Mouse (Mus musculus) liver, embryonic 11.5 days (tissue): ENCODE data around the gene Itih2. TPM values are rescaled to one million over a fixed set of nuclear protein-coding genes. Genes with fewer than 3 reads are reported as not detected.

Source experiments
- ATAC-seq: fragments of 200-750 bp; cut with Nextera tagmentation; replicated peaks from 2 replicates; pipeline ENCODE4 v1.8.0; 2017; ENCODE audit warnings: moderate number of reproducible peaks, mild to moderate bottlenecking, moderate TSS enrichment, moderate library complexity; ENCODE audit not compliant: low FRiP score
- DNase-seq: peaks from one replicate; pipeline ENCODE4 v3.0.0-alpha.2; 2017; ENCODE audit warnings: low spot score
- H3K27ac ChIP-seq: fragments of 300-500 bp; sonication (generic); 2 replicates; pipeline ENCODE4 v1.5.1; 2014; ENCODE audit warnings: mild to moderate bottlenecking, low read depth, low read length, control low read depth
- H3K27me3 ChIP-seq: fragments of 300-500 bp; sonication (generic); replicated peaks from 2 replicates; pipeline ENCODE4 v1.6.1; 2014; ENCODE audit warnings: low read length, mixed read lengths; ENCODE audit not compliant: control insufficient read depth, insufficient read depth
- H3K36me3 ChIP-seq: fragments of 300-500 bp; sonication (generic); 2 replicates; pipeline ENCODE4 v1.6.1; 2014; ENCODE audit warnings: mild to moderate bottlenecking, low read length, moderate library complexity, mixed read lengths; ENCODE audit not compliant: control insufficient read depth, insufficient read depth
- H3K4me1 ChIP-seq: fragments of 300-500 bp; sonication (generic); replicated peaks from 2 replicates; pipeline ENCODE4 v1.6.1; 2014; ENCODE audit warnings: low read length, mixed read lengths; ENCODE audit not compliant: control insufficient read depth, insufficient read depth
- H3K4me2 ChIP-seq: fragments of 300-500 bp; sonication (generic); 2 replicates; pipeline ENCODE4 v1.6.1; 2014; ENCODE audit warnings: mild to moderate bottlenecking, control low read depth, moderate library complexity
- H3K4me3 ChIP-seq: fragments of 300-500 bp; sonication (generic); 2 replicates; pipeline ENCODE4 v1.5.1; 2014; ENCODE audit warnings: low read depth, low read length, control low read depth
- H3K9ac ChIP-seq: fragments of 300-500 bp; sonication (generic); 2 replicates; pipeline ENCODE4 v1.6.1; 2014; ENCODE audit warnings: low read depth, low read length, control low read depth
- H3K9me3 ChIP-seq: fragments of 300-500 bp; sonication (generic); 2 replicates; pipeline ENCODE4 v1.6.1; 2016; ENCODE audit warnings: low read length, inconsistent platforms, mixed read lengths; ENCODE audit not compliant: control insufficient read depth
- WGBS: fragments of 180-500 bp; shearing (Covaris S2); extraction: QIAGEN DNeasy Blood & Tissue Kit; methylation state at CpG from one replicate; pipeline ENCODE4 v1.1.7; 2014; 5-methylcytosine and 5-hydroxymethylcytosine counted together
- polyA plus RNA-seq: library from polyadenylated mRNA; unstranded; fragments of >200 nt; fragmentation: Nextera tagmentation; extraction: Ambion mirVana; gene quantifications from 2 replicates; pipeline ENCODE4 v1.2.1, GENCODE M21; 2014

The Itih2 gene
- polyA plus RNA-seq, 1 experiment from 2014 or later: 259 TPM

- peak overlapping the region; percentile 25; the same call in 1 of the 2 replicates for H3K27ac ChIP-seq
- H3K4me2 ChIP-seq: peak overlapping the region; percentile 85
- peaks cover 14% of the 10 kb centered on the region for H3K4me1 ChIP-seq
- WGBS: under 1% methylated on average over 47 of the region's 47 CpGs
- H3K9ac ChIP-seq: peak overlapping the region; percentile 93
- H3K27me3 ChIP-seq: no peaks in the 10 kb centered on the region
- no peaks in the 10 kb centered on the region for H3K36me3 ChIP-seq
- ATAC-seq (peak; percentile 53), DNase-seq (peak; percentile 63)
- H3K9me3 ChIP-seq: no peaks in the 10 kb centered on the region
- peak overlapping the region; percentile 98 for H3K4me3 ChIP-seq
These were observed 83.3 kb downstream of the Itih2 start for GRCm38 (mm10) chr2:10047758-10048436.

Other genes starting within 250 kb of the Itih2 start
- not detected in 2 replicates for gene 9230102O04Rik, start 241.9 kb downstream of the Itih2 start, polyA plus RNA-seq
- gene Gata3, start 241.4 kb downstream of the Itih2 start, polyA plus RNA-seq: 4.0 and 4.8 TPM in 2 replicates
- 14.9 and 18.6 TPM in 2 replicates for gene Taf3, start 82.8 kb downstream of the Itih2 start, polyA plus RNA-seq
- 585 and 612 TPM in 2 replicates for gene Atp5c1, start 50.9 kb downstream of the Itih2 start, polyA plus RNA-seq
- gene Kin, start 50.8 kb downstream of the Itih2 start, polyA plus RNA-seq: 35.3 and 37.9 TPM in 2 replicates
- gene Itih5, start 22.2 kb upstream of the Itih2 start, polyA plus RNA-seq: 7.7 and 7.8 TPM in 2 replicates
- gene Sfmbt2, start 239.1 kb upstream of the Itih2 start, polyA plus RNA-seq: 1.9 and 2.2 TPM in 2 replicates